ENCODE assay signal across 12 mouse cellular contexts in the genomic region with DNA sequence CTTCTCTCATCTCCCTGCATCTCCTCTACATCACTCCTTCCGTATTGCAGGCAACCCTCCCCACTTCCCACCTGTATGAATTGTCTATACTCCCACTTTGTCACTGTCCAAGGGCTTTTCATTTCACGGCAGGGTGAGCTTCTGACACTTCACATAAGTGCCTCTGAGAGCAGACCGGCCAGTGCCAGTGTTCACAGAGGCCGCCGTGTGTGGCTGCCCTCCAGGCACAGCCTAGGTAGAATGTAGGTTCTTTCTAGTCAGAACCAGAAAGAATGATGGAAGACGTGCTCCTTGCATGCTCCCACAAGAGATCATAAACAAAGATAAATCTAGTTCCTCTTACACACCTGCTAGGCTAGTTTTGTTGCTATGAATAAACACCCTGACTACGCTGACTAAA.
"Had no signal": no experiment of that assay in that cellular context is flagged by ENCODE, and none has a peak within 500 bp of the region (broad histone marks: within the 10 kb centered on the region; RNA-seq: fewer than 3 reads in every experiment).

No protein-coding gene starts in this region.

- H3K4me1 ChIP-seq: hindbrain, embryonic 15.5 days; limb, embryonic 10.5 days; liver, embryonic 15.5 days; midbrain, embryonic 13.5 days had no signal

- H3K9me3 ChIP-seq: hindbrain, embryonic 15.5 days; limb, embryonic 10.5 days; liver, embryonic 15.5 days; midbrain, embryonic 13.5 days had no signal

- DNase-seq: lung, adult 2 months; lung, postnatal 10 days; right cerebral cortex, adult 18-20 months; thymus, postnatal 4 days had no signal

- H3K9ac ChIP-seq: hindbrain, embryonic 15.5 days; liver, embryonic 15.5 days; midbrain, embryonic 13.5 days had no signal

- H3K36me3 ChIP-seq: hindbrain, embryonic 15.5 days; limb, embryonic 10.5 days; liver, embryonic 15.5 days; midbrain, embryonic 13.5 days had no signal

- H3K27ac ChIP-seq: hindbrain, embryonic 15.5 days; limb, embryonic 10.5 days; liver, embryonic 15.5 days; macrophage; midbrain, embryonic 13.5 days; stomach, postnatal 0 days had no signal

- H3K4me3 ChIP-seq: hindbrain, embryonic 15.5 days; limb, embryonic 10.5 days; liver, embryonic 15.5 days; midbrain, embryonic 13.5 days had no signal

- ATAC-seq: intestine, embryonic 16.5 days; midbrain, embryonic 13.5 days had no signal

- H3K27me3 ChIP-seq: hindbrain, embryonic 15.5 days; liver, embryonic 15.5 days; midbrain, embryonic 13.5 days had no signal

- H3K4me2 ChIP-seq: hindbrain, embryonic 15.5 days; liver, embryonic 11.5 days; liver, embryonic 15.5 days; midbrain, embryonic 13.5 days had no signal
